Mouse (Mus musculus) activated CD4-positive, CD25-positive, alpha-beta regulatory T cell, adult 9 weeks (primary cell): ENCODE measurements around the gene Pidd1. TPM values are rescaled to one million over a fixed set of nuclear protein-coding genes. Genes with fewer than 3 reads are reported as not detected.

Source experiments
- polyA plus RNA-seq: library from polyadenylated mRNA; unstranded; fragments of 100-300 nt; shearing (Covaris generic); gene quantifications from one replicate; pipeline ENCODE4 v1.2.1, GENCODE M21; 2017

Gene Pidd1
- 10.2 TPM for polyA plus RNA-seq

GRCm38 (mm10) chr7:141443828-141444237 lies at the start of gene Pidd1:
Pidd1 (minus strand) TSS chr7:141444025.

GRCm38 (mm10) chr7:141475011-141475804 lies 31.4 kb upstream of the Pidd1 start, which contains the start of the genes Polr2l and Tspan4:
Polr2l (minus strand) TSS chr7:141475132.
Tspan4 (plus strand) TSS chr7:141475240.

GRCm38 (mm10) chr7:141467230-141468030 lies 23.6 kb upstream of the Pidd1 start, which contains the start of gene Cd151:
Cd151 (plus strand) TSS chr7:141467392.

GRCm38 (mm10) chr7:141460391-141461113 lies 16.7 kb upstream of the Pidd1 start, which contains the start of gene Cracr2b:
Cracr2b (plus strand) TSS chr7:141461094.

GRCm38 (mm10) chr7:141454967-141455551 lies 11.2 kb upstream of the Pidd1 start, which contains the start of gene Pnpla2:
Pnpla2 (plus strand) TSS chr7:141455198.

GRCm38 (mm10) chr7:141447110-141447991 lies 3.5 kb upstream of the Pidd1 start, which contains the start of gene Rplp2:
Rplp2 (plus strand) TSS chr7:141447370.

GRCm38 (mm10) chr7:141437178-141438120 lies 6.4 kb downstream of the Pidd1 start, which contains the start of gene Slc25a22:
Slc25a22 (minus strand) TSS chr7:141437892.

GRCm38 (mm10) chr7:141429310-141429709 lies 14.5 kb downstream of the Pidd1 start, which contains the start of gene Cend1:
Cend1 (minus strand) TSS chr7:141429491.

GRCm38 (mm10) chr7:141413809-141414584 lies 29.8 kb downstream of the Pidd1 start, which contains the start of gene Gatd1:
Gatd1 (minus strand) TSS chr7:141414136.

GRCm38 (mm10) chr7:141391625-141392551 lies 51.9 kb downstream of the Pidd1 start, which contains the start of gene Taldo1:
Taldo1 (plus strand) TSS chr7:141392199.

Other genes starting within 250 kb of the Pidd1 start
- 3.6 TPM for gene Lrrc56, start 249.9 kb downstream of the Pidd1 start, polyA plus RNA-seq
- gene Lmntd2, start 229.9 kb downstream of the Pidd1 start, polyA plus RNA-seq = 14.3 TPM
- 22.1 TPM for gene Rassf7, start 228.2 kb downstream of the Pidd1 start, polyA plus RNA-seq
- 130 TPM for gene Phrf1, start 215.2 kb downstream of the Pidd1 start, polyA plus RNA-seq
- 110 TPM for gene Irf7, start 177.5 kb downstream of the Pidd1 start, polyA plus RNA-seq
- not detected for gene Cdhr5, start 167.2 kb downstream of the Pidd1 start, polyA plus RNA-seq
- gene Sct, start 164.9 kb downstream of the Pidd1 start, polyA plus RNA-seq = not detected
- not detected for gene Drd4, start 152.0 kb downstream of the Pidd1 start, polyA plus RNA-seq
- 14.8 TPM for gene Deaf1, start 116.3 kb downstream of the Pidd1 start, polyA plus RNA-seq
- 37.9 TPM for gene Tmem80, start 116.3 kb downstream of the Pidd1 start, polyA plus RNA-seq
- gene Eps8l2, start 105.1 kb downstream of the Pidd1 start, polyA plus RNA-seq = not detected
- gene Taldo1, start 51.8 kb downstream of the Pidd1 start, polyA plus RNA-seq = 364 TPM
- 82.8 TPM for gene Gatd1, start 29.9 kb downstream of the Pidd1 start, polyA plus RNA-seq
- gene Cend1, start 14.5 kb downstream of the Pidd1 start, polyA plus RNA-seq = 0.38 TPM
- 75.3 TPM for gene Slc25a22, start 6.1 kb downstream of the Pidd1 start, polyA plus RNA-seq
- 1,938 TPM for gene Rplp2, start 3.3 kb upstream of the Pidd1 start, polyA plus RNA-seq
- gene Pnpla2, start 11.2 kb upstream of the Pidd1 start, polyA plus RNA-seq = 87.0 TPM
- gene Cracr2b, start 17.1 kb upstream of the Pidd1 start, polyA plus RNA-seq = 0.62 TPM
- gene Cd151, start 23.4 kb upstream of the Pidd1 start, polyA plus RNA-seq = 7.4 TPM
- gene Polr2l, start 31.1 kb upstream of the Pidd1 start, polyA plus RNA-seq = 30.8 TPM
- 3.1 TPM for gene Tspan4, start 31.2 kb upstream of the Pidd1 start, polyA plus RNA-seq
- 28.2 TPM for gene Chid1, start 95.8 kb upstream of the Pidd1 start, polyA plus RNA-seq
- gene Ap2a2, start 118.1 kb upstream of the Pidd1 start, polyA plus RNA-seq = 21.7 TPM
- 0.09 TPM for gene Muc6, start 211.3 kb upstream of the Pidd1 start, polyA plus RNA-seq
- gene Muc2, start 246.3 kb upstream of the Pidd1 start, polyA plus RNA-seq = 0.32 TPM